Mouse (Mus musculus) gastrocnemius, postnatal 4 days (tissue): Measurements from ENCODE around the gene Spin2g. TPM values are rescaled to one million over a fixed set of nuclear protein-coding genes. Genes with fewer than 3 reads are reported as not detected.
"Not testable (repeated sequence)": the region's sequence is repeated elsewhere in the genome, so short reads cannot be mapped to it uniquely, and the experiment has no call there.

Experiments used
- DNase-seq, 2 experiments: peaks; one replicate each; pipeline ENCODE4 v3.0.0; 2021 to 2022; ENCODE audit warnings: low spot score in 2 of 2, mixed read lengths in 2 of 2
- long read RNA-seq, 2 experiments: library from polyadenylated mRNA; stranded (forward); transcript quantifications; one replicate each; pipeline ENCODE4 v2.0.0; 2021
- total RNA-seq, 2 experiments: library from RNA; stranded (reverse); gene quantifications; 2 replicates each; pipeline ENCODE4 v1.2.3; 2021

Spin2g gene
- not detected for total RNA-seq
- long read RNA-seq, experiment 1 = 0 reads
- long read RNA-seq, experiment 2 = 0 reads

GRCm38 (mm10) chrX:34238633-34239032 lies at the start of gene Spin2g:
Gene Spin2g (minus strand): TSS chrX:34238733.
- DNase-seq = not testable (repeated sequence)

Other genes with a start within 250 kb of the Spin2g start
- gene Btbd35f9, start 77.2 kb downstream of the Spin2g start, total RNA-seq = not detected
- not detected for gene Btbd35f8, start 211.8 kb upstream of the Spin2g start, total RNA-seq